Mouse (Mus musculus): ENCODE results near the gene Mob3b. TPM values are rescaled to one million over a fixed set of nuclear protein-coding genes. Genes with fewer than 3 reads are reported as not detected.

Mob3b gene
- polyA plus RNA-seq, 1 experiment from 2014 or later, result 7.1 TPM

GRCm38 (mm10) chr4:35086067-35086700 lies 71.1 kb downstream of the Mob3b start:
- Histone ChIP-seq H3K4me3 (no peak overlapping the region), H3K9ac (no peak overlapping the region), H3K27ac (no peak overlapping the region), H3K4me2 (no peak overlapping the region), H3K9me3 (replicated peaks) (no peaks in the 10 kb centered on the region), H3K4me1 (no peaks in the 10 kb centered on the region), H3K27me3 (replicated peaks) (no peaks in the 10 kb centered on the region), H3K36me3 (no peaks in the 10 kb centered on the region)
- 68% methylated on average over 7 of the region's 7 CpGs for WGBS (ENCODE audit: insufficient replicate concordance)
- no peak; the same call in 1 of the 2 replicates for ATAC-seq

- Histone ChIP-seq H3K27ac (no peak overlapping the region), H3K4me3 (no peak overlapping the region), H3K4me2 (no peak overlapping the region), H3K27me3 (replicated peaks) (no peaks in the 10 kb centered on the region), H3K9ac (no peak overlapping the region), H3K9me3 (replicated peaks) (no peaks in the 10 kb centered on the region), H3K4me1 (no peaks in the 10 kb centered on the region), H3K36me3 (no peaks in the 10 kb centered on the region)
- 61% methylated on average over 8 of the region's 8 CpGs for WGBS (ENCODE audit: insufficient replicate concordance)
- no peak for ATAC-seq
Measured at GRCm38 (mm10) chr4:35084060-35084459, 73.2 kb downstream of the Mob3b start.

- no peaks in the 10 kb centered on the region for H3K4me1 ChIP-seq
- H3K36me3 ChIP-seq, result no peaks in the 10 kb centered on the region
- no peaks in the 10 kb centered on the region for H3K27me3 ChIP-seq (replicated peaks)
- WGBS (ENCODE audit: insufficient replicate concordance), result 68% methylated on average over 10 of the region's 10 CpGs
- no peak for ATAC-seq
- H3K9me3 ChIP-seq (replicated peaks), result no peaks in the 10 kb centered on the region
- H3K4me3 ChIP-seq, result no peak overlapping the region
- H3K4me2 ChIP-seq, result no peak overlapping the region
- H3K9ac ChIP-seq, result no peak overlapping the region
- no peak overlapping the region for H3K27ac ChIP-seq
Measured at GRCm38 (mm10) chr4:35082476-35083114, 74.7 kb downstream of the Mob3b start.

GRCm38 (mm10) chr4:35080285-35080684 lies 77.0 kb downstream of the Mob3b start:
- H3K36me3 ChIP-seq, result no peaks in the 10 kb centered on the region
- no peak overlapping the region for H3K9ac ChIP-seq
- no peaks in the 10 kb centered on the region for H3K9me3 ChIP-seq (replicated peaks)
- H3K4me3 ChIP-seq, result no peak overlapping the region
- H3K27me3 ChIP-seq (replicated peaks), result no peaks in the 10 kb centered on the region
- no peak overlapping the region for H3K27ac ChIP-seq
- 44% methylated on average over 6 of the region's 6 CpGs for WGBS (ENCODE audit: insufficient replicate concordance)
- ATAC-seq, result no peak
- H3K4me2 ChIP-seq, result no peak overlapping the region
- no peaks in the 10 kb centered on the region for H3K4me1 ChIP-seq

GRCm38 (mm10) chr4:35068739-35069138 lies 88.5 kb downstream of the Mob3b start:
- Histone ChIP-seq H3K27me3 (replicated peaks) (no peaks in the 10 kb centered on the region), H3K36me3 (no peaks in the 10 kb centered on the region), H3K4me3 (no peak overlapping the region), H3K4me2 (no peak overlapping the region), H3K9ac (no peak overlapping the region), H3K4me1 (no peaks in the 10 kb centered on the region), H3K9me3 (replicated peaks) (no peaks in the 10 kb centered on the region), H3K27ac (no peak overlapping the region)
- WGBS (ENCODE audit: insufficient replicate concordance), result 65% methylated on average over 4 of the region's 4 CpGs
- no peak for ATAC-seq

GRCm38 (mm10) chr4:35066163-35066562 lies 91.1 kb downstream of the Mob3b start:
- H3K9me3 ChIP-seq (replicated peaks), result no peaks in the 10 kb centered on the region
- no peaks in the 10 kb centered on the region for H3K36me3 ChIP-seq
- H3K4me1 ChIP-seq, result no peaks in the 10 kb centered on the region
- no peak overlapping the region for H3K27ac ChIP-seq
- no peak overlapping the region for H3K4me2 ChIP-seq
- no peaks in the 10 kb centered on the region for H3K27me3 ChIP-seq (replicated peaks)
- H3K4me3 ChIP-seq, result no peak overlapping the region
- WGBS (ENCODE audit: insufficient replicate concordance), result 78% methylated on average over 4 of the region's 4 CpGs
- no peak for ATAC-seq
- H3K9ac ChIP-seq, result no peak overlapping the region

- Histone ChIP-seq H3K4me2 (no peak overlapping the region), H3K4me3 (no peak overlapping the region), H3K36me3 (no peaks in the 10 kb centered on the region), H3K4me1 (no peaks in the 10 kb centered on the region), H3K27me3 (replicated peaks) (no peaks in the 10 kb centered on the region), H3K9me3 (replicated peaks) (no peaks in the 10 kb centered on the region), H3K27ac (no peak overlapping the region), H3K9ac (no peak overlapping the region)
- no peak for ATAC-seq
- WGBS (ENCODE audit: insufficient replicate concordance), result 56% methylated on average over 15 of the region's 15 CpGs
Measured at GRCm38 (mm10) chr4:35065075-35065838, 92.0 kb downstream of the Mob3b start.

- ATAC-seq, result no peak
- Histone ChIP-seq H3K4me2 (no peak overlapping the region), H3K9ac (no peak overlapping the region), H3K27me3 (replicated peaks) (no peaks in the 10 kb centered on the region), H3K36me3 (no peaks in the 10 kb centered on the region), H3K4me3 (no peak overlapping the region), H3K9me3 (replicated peaks) (no peaks in the 10 kb centered on the region), H3K4me1 (no peaks in the 10 kb centered on the region), H3K27ac (no peak overlapping the region)
- 68% methylated on average over 7 of the region's 7 CpGs for WGBS (ENCODE audit: insufficient replicate concordance)
Measured at GRCm38 (mm10) chr4:35063146-35063719, 94.1 kb downstream of the Mob3b start.

GRCm38 (mm10) chr4:35060964-35061363 lies 96.3 kb downstream of the Mob3b start:
- Histone ChIP-seq H3K4me3 (no peak overlapping the region), H3K27me3 (replicated peaks) (no peaks in the 10 kb centered on the region), H3K4me2 (no peak overlapping the region), H3K9ac (no peak overlapping the region), H3K36me3 (no peaks in the 10 kb centered on the region), H3K9me3 (replicated peaks) (no peaks in the 10 kb centered on the region), H3K27ac (no peak overlapping the region), H3K4me1 (no peaks in the 10 kb centered on the region)
- no peak for ATAC-seq
- 68% methylated on average over 1 of the region's 1 CpGs for WGBS (ENCODE audit: insufficient replicate concordance)

- 80% methylated on average over 3 of the region's 3 CpGs for WGBS (ENCODE audit: insufficient replicate concordance)
- H3K4me2 ChIP-seq, result no peak overlapping the region
- no peaks in the 10 kb centered on the region for H3K36me3 ChIP-seq
- H3K4me1 ChIP-seq, result no peaks in the 10 kb centered on the region
- H3K4me3 ChIP-seq, result no peak overlapping the region
- no peak overlapping the region for H3K27ac ChIP-seq
- no peak overlapping the region for H3K9ac ChIP-seq
- H3K9me3 ChIP-seq (replicated peaks), result no peaks in the 10 kb centered on the region
- H3K27me3 ChIP-seq (replicated peaks), result no peaks in the 10 kb centered on the region
- ATAC-seq, result no peak
Measured at GRCm38 (mm10) chr4:35060401-35060800, 96.9 kb downstream of the Mob3b start.

- Histone ChIP-seq H3K9me3 (replicated peaks) (no peaks in the 10 kb centered on the region), H3K4me3 (no peak overlapping the region), H3K4me1 (peaks cover 20% of the 10 kb centered on the region; the same call in 1 of the 2 replicates), H3K36me3 (no peaks in the 10 kb centered on the region), H3K27me3 (replicated peaks) (no peaks in the 10 kb centered on the region), H3K4me2 (no peak overlapping the region), H3K9ac (no peak overlapping the region), H3K27ac (no peak overlapping the region)
- WGBS (ENCODE audit: insufficient replicate concordance), result 68% methylated on average over 2 of the region's 2 CpGs
- no peak for ATAC-seq
Measured at GRCm38 (mm10) chr4:35054362-35054761, 102.9 kb downstream of the Mob3b start.
